Mouse (Mus musculus) neural tube, embryonic 15.5 days (tissue): ENCODE data around the gene Dexi. TPM values are rescaled to one million over a fixed set of nuclear protein-coding genes. Genes with fewer than 3 reads are reported as not detected.

ENCODE experiments used
- ATAC-seq: fragments of 200-750 bp; cut with Nextera tagmentation; 2 replicates; pipeline ENCODE4 v1.8.0; 2017; ENCODE audit warnings: mild to moderate bottlenecking, moderate TSS enrichment, moderate library complexity; ENCODE audit not compliant: low FRiP score
- H3K27ac ChIP-seq: fragments of 300-500 bp; sonication (generic); replicated peaks from 2 replicates; pipeline ENCODE4 v1.5.1; 2015; ENCODE audit warnings: mild to moderate bottlenecking, inconsistent platforms
- H3K27me3 ChIP-seq: fragments of 300-500 bp; sonication (generic); replicated peaks from 2 replicates; pipeline ENCODE4 v1.6.1; 2015; ENCODE audit warnings: inconsistent platforms
- H3K36me3 ChIP-seq: fragments of 300-500 bp; sonication (generic); 2 replicates; pipeline ENCODE4 v1.6.1; 2015; ENCODE audit warnings: inconsistent platforms
- H3K4me1 ChIP-seq: fragments of 300-500 bp; sonication (generic); 2 replicates; pipeline ENCODE4 v1.6.1; 2015; ENCODE audit warnings: inconsistent platforms
- H3K4me2 ChIP-seq: fragments of 300-500 bp; sonication (generic); 2 replicates; pipeline ENCODE4 v1.6.1; 2015; ENCODE audit warnings: inconsistent platforms, mild to moderate bottlenecking, moderate library complexity
- H3K4me3 ChIP-seq: fragments of 300-500 bp; sonication (generic); replicated peaks from 2 replicates; pipeline ENCODE4 v1.5.1; 2015; ENCODE audit warnings: mild to moderate bottlenecking, inconsistent platforms
- H3K9ac ChIP-seq: fragments of 300-500 bp; sonication (generic); replicated peaks from 2 replicates; pipeline ENCODE4 v1.6.1; 2015; ENCODE audit warnings: mild to moderate bottlenecking, inconsistent platforms
- H3K9me3 ChIP-seq: fragments of 300-500 bp; sonication (generic); replicated peaks from 2 replicates; pipeline ENCODE4 v1.6.1; 2016; ENCODE audit warnings: inconsistent platforms
- WGBS: fragments of 180-500 bp; shearing (Covaris S2); methylation state at CpG from one replicate; pipeline ENCODE4 v1.1.7; 2015; ENCODE audit warnings: mixed read lengths; 5-methylcytosine and 5-hydroxymethylcytosine counted together
- polyA plus RNA-seq: library from polyadenylated mRNA; unstranded; fragments of >200 nt; fragmentation: Nextera tagmentation; extraction: Ambion mirVana; gene quantifications from 2 replicates; pipeline ENCODE4 v1.2.1, GENCODE M21; 2015

Gene Dexi
- polyA plus RNA-seq, 1 experiment from 2014 or later = 17.4 TPM

DNA sequence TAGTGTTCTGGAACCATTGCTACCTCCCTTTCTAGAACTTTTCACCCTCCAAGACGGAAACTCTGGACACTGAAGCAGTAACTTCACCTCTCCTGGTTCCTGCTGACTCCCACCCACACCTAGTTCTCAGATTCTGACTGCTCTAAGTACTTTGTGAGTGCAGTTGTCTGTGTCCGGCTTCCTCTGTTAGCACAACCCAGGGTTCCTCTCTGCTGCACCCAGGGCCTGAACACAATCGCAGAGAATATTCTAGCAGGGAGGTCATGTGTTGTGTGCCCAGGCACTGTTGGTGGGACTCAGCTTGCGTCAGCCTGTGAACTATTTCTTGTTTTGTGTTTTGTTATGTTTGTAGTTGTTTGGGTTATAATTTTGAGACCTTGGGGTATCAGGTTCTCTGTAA, 51.1 kb downstream of the Dexi start:
- no peak overlapping the region for H3K4me2 ChIP-seq
- no peaks in the 10 kb centered on the region for H3K9me3 ChIP-seq
- ATAC-seq = no peak
- no peaks in the 10 kb centered on the region for H3K36me3 ChIP-seq
- H3K27me3 ChIP-seq = no peaks in the 10 kb centered on the region
- no peak overlapping the region for H3K9ac ChIP-seq
- 91% methylated on average over 4 of the region's 4 CpGs for WGBS
- no peak overlapping the region for H3K4me3 ChIP-seq
- peaks cover 4% of the 10 kb centered on the region; the same call in 1 of the 2 replicates for H3K4me1 ChIP-seq
- no peak overlapping the region for H3K27ac ChIP-seq

DNA sequence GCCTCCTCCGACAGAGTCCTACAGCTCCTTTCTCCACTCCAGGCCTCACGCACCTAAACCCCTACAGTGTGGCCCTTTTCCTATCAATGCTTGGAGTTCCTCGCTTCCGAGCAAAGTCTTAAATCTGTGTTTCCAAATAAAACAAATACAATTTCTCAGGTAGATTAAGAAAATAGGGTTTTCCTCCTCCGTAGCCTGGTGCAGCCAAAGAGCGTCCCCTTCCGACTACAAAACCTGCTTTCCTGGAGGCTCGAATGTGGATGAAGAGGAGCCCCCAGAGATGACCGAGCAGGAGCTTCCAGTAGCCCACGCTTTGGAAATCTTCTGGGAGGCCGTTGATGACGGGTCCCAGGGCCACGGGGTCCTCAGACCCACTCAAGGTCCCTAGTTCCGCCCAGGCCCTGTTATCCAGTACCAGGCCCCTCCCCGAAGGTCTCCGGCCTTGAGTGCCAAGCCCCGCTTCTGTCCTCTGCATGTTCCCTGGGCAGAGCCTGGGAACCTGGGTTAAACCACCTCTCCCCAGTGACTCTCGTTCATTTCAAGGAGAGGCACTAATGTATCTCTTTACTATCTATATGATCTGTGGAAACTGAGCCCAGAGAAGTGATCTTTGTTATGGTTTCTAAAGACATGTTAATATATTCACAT, 52.2 kb downstream of the Dexi start:
- no peaks in the 10 kb centered on the region for H3K36me3 ChIP-seq
- WGBS = 87% methylated on average over 18 of the region's 18 CpGs
- no peak overlapping the region for H3K27ac ChIP-seq
- no peak overlapping the region for H3K4me3 ChIP-seq
- H3K27me3 ChIP-seq = no peaks in the 10 kb centered on the region
- no peak for ATAC-seq
- peaks cover 4% of the 10 kb centered on the region; the same call in 1 of the 2 replicates for H3K4me1 ChIP-seq
- no peaks in the 10 kb centered on the region for H3K9me3 ChIP-seq
- no peak overlapping the region for H3K9ac ChIP-seq
- H3K4me2 ChIP-seq = no peak overlapping the region

DNA sequence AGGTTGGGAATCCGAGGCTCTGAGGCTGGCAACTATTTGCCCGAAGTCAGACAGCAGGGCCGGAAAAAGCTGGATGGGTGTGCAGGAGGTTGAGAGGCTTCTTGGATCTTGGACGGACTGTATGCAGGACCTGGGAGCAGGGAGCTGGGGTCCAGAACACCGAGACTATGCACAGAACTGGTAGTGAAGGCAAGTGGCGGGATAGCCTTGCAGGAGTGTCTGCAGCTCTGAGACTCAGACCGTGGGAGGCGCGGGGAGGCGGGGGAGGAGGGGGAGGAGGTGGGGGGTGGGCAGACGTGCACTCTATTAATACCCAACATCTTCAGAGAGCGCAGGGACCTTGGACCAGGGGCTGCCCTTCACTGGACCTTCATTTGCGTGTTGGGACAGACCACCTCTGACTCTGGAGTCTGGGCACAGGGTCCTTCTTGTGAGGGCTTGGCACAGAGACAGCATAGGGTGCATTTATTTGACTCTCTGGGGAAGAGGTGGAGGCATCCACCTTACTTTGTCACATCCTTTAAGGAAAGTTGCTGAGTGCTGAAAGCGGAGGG, 52.9 kb downstream of the Dexi start:
- Histone ChIP-seq H3K9ac (no peak overlapping the region), H3K4me2 (peak overlapping the region; percentile 37), H3K4me1 (peaks cover 4% of the 10 kb centered on the region; the same call in 1 of the 2 replicates), H3K27ac (no peak overlapping the region), H3K36me3 (no peaks in the 10 kb centered on the region), H3K9me3 (no peaks in the 10 kb centered on the region), H3K4me3 (no peak overlapping the region), H3K27me3 (no peaks in the 10 kb centered on the region)
- ATAC-seq = no peak
- 34% methylated on average over 14 of the region's 14 CpGs for WGBS

DNA sequence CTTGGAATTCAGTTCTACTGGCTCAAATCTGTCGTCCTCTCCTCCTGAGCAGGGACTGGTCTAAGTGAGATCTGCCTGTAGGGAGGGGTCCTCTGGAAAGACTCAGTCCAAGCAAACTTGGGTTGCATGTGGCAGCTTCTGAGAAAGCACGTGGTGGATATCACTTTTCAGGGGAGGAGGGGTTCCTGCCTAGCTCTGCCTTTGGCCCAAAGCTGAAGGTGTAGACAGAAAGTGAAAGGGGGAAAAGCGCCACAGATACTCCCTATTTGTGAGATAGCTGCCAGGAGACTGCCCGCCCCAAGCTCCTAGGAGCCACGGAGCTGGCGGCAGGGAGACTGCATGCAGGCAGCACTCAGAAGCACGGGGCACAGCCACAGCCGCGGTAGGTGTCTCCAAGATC, 53.4 kb downstream of the Dexi start:
- H3K4me2 ChIP-seq = peak overlapping the region; percentile 37
- H3K9me3 ChIP-seq = no peaks in the 10 kb centered on the region
- no peak for ATAC-seq
- H3K4me1 ChIP-seq = peaks cover 4% of the 10 kb centered on the region; the same call in 1 of the 2 replicates
- no peaks in the 10 kb centered on the region for H3K27me3 ChIP-seq
- no peak overlapping the region for H3K27ac ChIP-seq
- WGBS = 23% methylated on average over 9 of the region's 9 CpGs
- H3K36me3 ChIP-seq = no peaks in the 10 kb centered on the region
- H3K4me3 ChIP-seq = no peak overlapping the region
- H3K9ac ChIP-seq = no peak overlapping the region

DNA sequence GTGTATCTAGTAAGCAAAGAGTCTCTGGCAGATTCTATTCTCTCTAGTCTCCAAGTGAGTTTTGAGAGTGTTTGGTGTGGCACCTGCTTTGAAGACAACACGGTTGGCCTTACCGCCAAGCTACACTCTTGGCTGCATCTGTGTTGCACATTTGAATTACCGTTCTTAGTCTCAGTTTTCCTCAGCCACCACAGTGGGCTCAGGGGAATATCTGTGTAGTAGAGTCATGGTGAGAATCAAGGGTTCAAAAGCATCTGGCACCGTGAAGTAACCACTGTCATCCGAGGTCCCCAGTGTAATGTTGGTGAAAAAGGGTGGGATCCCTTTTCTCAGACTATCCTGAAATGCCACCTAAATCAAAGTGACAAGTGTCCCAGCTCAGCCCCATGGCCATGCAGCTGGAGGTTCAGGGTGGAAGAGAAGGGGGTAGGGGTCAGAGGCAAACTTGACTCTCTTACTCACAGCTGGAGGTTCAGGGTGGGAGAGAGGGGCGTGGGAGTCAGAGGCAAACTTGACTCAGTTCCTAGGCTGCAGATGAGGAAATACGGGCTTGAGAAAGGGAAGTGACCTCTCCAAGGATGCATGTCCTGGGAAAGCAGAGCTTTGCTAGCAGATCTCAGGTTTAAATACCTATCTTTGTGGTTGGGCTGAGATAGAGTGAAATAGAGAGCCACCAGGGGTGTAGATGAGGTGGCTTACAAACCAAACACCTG, 53.9 kb downstream of the Dexi start:
- Histone ChIP-seq H3K9me3 (no peaks in the 10 kb centered on the region), H3K9ac (no peak overlapping the region), H3K27me3 (no peaks in the 10 kb centered on the region), H3K4me1 (peaks cover 4% of the 10 kb centered on the region; the same call in 1 of the 2 replicates), H3K4me3 (no peak overlapping the region), H3K27ac (no peak overlapping the region), H3K36me3 (no peaks in the 10 kb centered on the region), H3K4me2 (no peak overlapping the region)
- no peak for ATAC-seq
- WGBS = 89% methylated on average over 7 of the region's 7 CpGs

DNA sequence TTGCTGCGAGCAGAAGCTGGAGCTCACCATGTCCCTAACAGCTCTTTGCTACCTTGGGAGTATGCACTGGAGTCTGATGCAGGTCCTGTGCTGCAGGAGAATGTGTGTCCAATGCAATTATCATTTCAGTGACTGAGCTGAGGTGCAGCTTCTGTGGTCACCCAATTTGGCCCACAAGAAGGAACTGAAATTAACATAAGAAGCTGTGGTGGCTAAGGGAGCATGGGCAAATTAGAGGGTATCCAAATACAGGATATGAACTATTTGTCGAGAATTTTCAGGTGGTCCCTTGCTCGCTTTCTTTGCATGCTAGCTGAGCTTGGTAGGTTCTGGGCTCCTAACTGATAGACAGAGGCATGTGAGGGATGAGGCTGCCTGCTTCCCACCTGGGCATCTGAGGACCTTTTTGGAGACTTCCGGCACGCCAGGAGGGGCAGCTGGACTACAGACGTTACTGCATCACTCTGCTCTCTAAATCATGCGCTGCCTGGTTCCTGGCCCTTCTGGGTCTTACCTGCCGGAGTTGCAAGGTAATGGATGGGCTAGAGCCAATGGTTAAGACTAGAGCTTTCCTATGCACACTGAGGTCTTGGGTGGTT, 54.9 kb downstream of the Dexi start:
- Histone ChIP-seq H3K9me3 (no peaks in the 10 kb centered on the region), H3K4me2 (no peak overlapping the region), H3K9ac (no peak overlapping the region), H3K4me3 (no peak overlapping the region), H3K4me1 (peaks cover 4% of the 10 kb centered on the region; the same call in 1 of the 2 replicates), H3K27ac (no peak overlapping the region), H3K36me3 (no peaks in the 10 kb centered on the region), H3K27me3 (no peaks in the 10 kb centered on the region)
- 91% methylated on average over 8 of the region's 8 CpGs for WGBS
- ATAC-seq = no peak

DNA sequence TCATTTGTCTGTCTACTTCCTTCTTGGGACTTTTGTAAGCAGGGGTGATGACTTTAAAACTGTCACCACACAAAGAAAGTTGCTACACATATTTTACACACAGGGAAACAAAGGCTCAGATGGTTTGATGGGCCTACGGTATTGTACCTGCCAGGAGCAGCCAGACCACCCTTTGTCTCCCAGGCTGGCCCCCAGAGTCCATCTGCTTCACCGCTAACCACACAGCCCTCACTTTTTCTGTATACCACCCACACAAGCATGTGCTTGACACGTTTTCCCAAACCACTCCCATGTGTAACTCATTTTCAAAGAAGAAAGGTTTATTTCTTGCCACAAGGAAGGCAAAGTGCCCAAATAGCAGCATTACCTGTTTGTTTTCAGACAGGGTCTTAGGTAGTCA, 55.9 kb downstream of the Dexi start:
- Histone ChIP-seq H3K9me3 (no peaks in the 10 kb centered on the region), H3K4me1 (peaks cover 4% of the 10 kb centered on the region; the same call in 1 of the 2 replicates), H3K4me2 (no peak overlapping the region), H3K27me3 (no peaks in the 10 kb centered on the region), H3K4me3 (no peak overlapping the region), H3K36me3 (no peaks in the 10 kb centered on the region), H3K27ac (no peak overlapping the region), H3K9ac (no peak overlapping the region)
- no peak for ATAC-seq
- 50% methylated on average over 3 of the region's 3 CpGs for WGBS

DNA sequence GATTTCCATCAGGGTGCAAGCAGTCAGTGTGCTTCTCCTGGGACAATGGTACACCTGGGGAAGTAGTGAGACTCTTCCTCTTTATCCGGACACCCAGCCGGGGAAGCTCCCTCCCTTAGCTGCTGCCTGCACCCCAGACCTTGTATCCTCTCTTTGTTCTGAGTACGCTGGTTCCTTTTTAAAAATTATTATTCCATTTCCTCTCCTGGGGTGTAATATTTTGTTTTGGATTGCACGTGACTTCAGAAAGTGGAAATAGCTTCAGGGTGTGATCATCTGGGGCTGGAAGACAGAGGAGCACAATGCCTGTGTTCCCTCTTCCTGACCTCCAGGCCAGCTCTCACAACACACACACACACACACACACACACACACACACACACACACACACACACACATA, 60.5 kb downstream of the Dexi start:
- Histone ChIP-seq H3K27me3 (no peaks in the 10 kb centered on the region), H3K4me1 (no peaks in the 10 kb centered on the region), H3K4me2 (no peak overlapping the region), H3K4me3 (no peak overlapping the region), H3K9me3 (no peaks in the 10 kb centered on the region), H3K36me3 (no peaks in the 10 kb centered on the region), H3K9ac (no peak overlapping the region), H3K27ac (no peak overlapping the region)
- WGBS = 64% methylated on average over 4 of the region's 4 CpGs
- ATAC-seq = no peak

DNA sequence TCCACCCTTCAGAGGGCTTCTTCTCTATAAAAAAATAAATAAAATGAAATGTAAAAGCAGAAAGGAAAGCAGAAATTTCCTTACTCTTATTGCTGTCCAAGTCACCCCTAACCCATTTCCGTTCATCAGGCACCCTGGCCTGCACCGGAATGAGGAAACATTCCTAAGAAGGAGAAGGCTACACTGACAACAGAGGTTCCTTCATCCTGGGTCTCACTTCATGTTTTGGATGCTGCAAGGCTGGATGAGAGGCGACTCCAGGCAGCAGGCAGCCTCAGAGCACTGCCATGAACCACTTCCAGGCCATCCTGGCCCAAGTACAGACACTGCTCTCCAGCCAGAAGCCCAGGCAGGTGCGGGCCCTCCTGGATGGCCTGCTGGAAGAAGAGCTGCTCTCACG, 63.0 kb downstream of the Dexi start, which contains the start of gene Ciita:
Gene Ciita, plus strand, starts transcription at position 203 of the 400 bp plus-strand sequence.
- H3K9me3 ChIP-seq = no peaks in the 10 kb centered on the region
- no peak within 1 kb of the TSS for H3K9ac ChIP-seq
- H3K4me2 ChIP-seq = no peak within 1 kb of the TSS
- WGBS = 74% methylated on average over 5 of the region's 5 CpGs
- no peaks in the 10 kb centered on the region for H3K4me1 ChIP-seq
- H3K4me3 ChIP-seq = no peak within 1 kb of the TSS
- H3K27ac ChIP-seq = no peak within 1 kb of the TSS
- no peaks in the 10 kb centered on the region for H3K27me3 ChIP-seq
- no peak for ATAC-seq
- no peaks in the 10 kb centered on the region for H3K36me3 ChIP-seq

DNA sequence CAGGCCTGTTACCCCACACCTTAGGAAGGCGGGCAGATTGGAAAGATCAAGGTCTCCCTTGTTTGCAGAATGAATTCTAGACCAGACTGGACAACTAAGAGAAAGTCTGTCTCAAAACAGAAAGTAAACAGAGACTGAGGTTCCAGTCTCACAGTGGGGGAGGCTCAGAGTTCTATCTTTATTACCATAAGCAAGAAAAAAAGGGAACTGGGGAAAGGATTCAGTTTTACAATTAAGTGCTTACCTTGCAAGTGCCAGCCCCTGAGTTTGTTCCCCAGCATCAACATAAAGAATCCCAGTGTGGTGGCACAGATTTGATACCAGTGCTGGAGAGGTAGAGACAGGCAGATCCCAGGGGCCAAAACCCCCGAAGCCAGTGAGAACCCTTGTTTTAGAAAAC, 66.9 kb downstream of the Dexi start:
- no peaks in the 10 kb centered on the region for H3K36me3 ChIP-seq
- H3K4me3 ChIP-seq = no peak overlapping the region
- no peak for ATAC-seq
- H3K4me2 ChIP-seq = no peak overlapping the region
- H3K27me3 ChIP-seq = no peaks in the 10 kb centered on the region
- H3K9me3 ChIP-seq = no peaks in the 10 kb centered on the region
- no peak overlapping the region for H3K27ac ChIP-seq
- WGBS = 76% methylated on average over 2 of the region's 2 CpGs
- no peaks in the 10 kb centered on the region for H3K4me1 ChIP-seq
- H3K9ac ChIP-seq = no peak overlapping the region

DNA sequence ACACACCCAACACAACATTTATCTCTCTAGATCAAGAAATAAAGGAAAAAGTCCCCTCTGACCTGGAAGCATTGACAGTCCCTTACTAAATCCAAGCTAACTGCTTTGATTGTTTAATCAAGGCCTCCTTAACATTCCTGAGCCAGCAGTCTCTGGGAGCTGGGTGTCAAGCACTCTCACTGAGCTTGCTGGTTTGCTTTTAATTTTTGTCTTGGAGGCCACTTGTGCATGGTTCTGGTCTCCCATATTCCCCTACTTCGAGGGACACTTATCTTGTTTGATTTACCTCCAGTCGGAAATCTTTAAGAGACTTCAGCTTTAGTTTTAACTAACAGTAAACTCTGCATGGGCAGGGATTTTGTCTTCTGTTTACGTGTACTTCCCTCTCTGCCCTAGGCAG, 67.9 kb downstream of the Dexi start:
- no peaks in the 10 kb centered on the region for H3K27me3 ChIP-seq
- H3K4me3 ChIP-seq = no peak overlapping the region
- H3K36me3 ChIP-seq = no peaks in the 10 kb centered on the region
- no peaks in the 10 kb centered on the region for H3K4me1 ChIP-seq
- H3K9me3 ChIP-seq = no peaks in the 10 kb centered on the region
- WGBS = 81% methylated on average over 3 of the region's 3 CpGs
- H3K9ac ChIP-seq = no peak overlapping the region
- H3K4me2 ChIP-seq = no peak overlapping the region
- no peak overlapping the region for H3K27ac ChIP-seq
- ATAC-seq = no peak

DNA sequence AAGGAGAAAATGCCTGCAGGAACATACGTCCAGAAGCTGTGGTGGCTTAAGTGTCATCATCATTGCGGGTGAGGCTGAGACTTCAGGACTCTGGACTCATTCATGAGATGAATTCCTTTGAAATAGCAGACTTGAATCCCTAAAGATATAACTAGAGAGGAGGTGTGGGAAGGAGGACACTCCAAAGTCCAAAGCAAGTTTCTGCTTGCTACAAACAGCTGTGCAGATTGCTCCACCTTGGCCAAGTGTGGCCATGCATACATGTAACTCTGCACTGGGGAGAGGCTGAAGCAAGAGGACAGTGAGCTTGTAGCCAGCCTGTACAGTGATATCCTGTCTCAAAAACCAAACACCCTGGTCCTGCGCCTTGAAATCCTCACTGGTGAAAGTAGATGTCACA, 70.9 kb downstream of the Dexi start:
- WGBS = 92% methylated on average over 3 of the region's 3 CpGs
- no peak for ATAC-seq
- no peaks in the 10 kb centered on the region for H3K9me3 ChIP-seq

More for the DNA sequence above, 70.9 kb downstream of the Dexi start:
- Histone ChIP-seq H3K36me3 (no peaks in the 10 kb centered on the region), H3K4me1 (no peaks in the 10 kb centered on the region), H3K4me3 (no peak overlapping the region), H3K4me2 (no peak overlapping the region), H3K9ac (no peak overlapping the region), H3K27me3 (no peaks in the 10 kb centered on the region), H3K27ac (no peak overlapping the region)
